Mouse (Mus musculus): ENCODE measurements around the gene Asap2.

The Asap2 gene

GRCm38 (mm10) chr12:21209273-21209672 lies 219.0 kb downstream of the Asap2 start:
- DNase-seq (ENCODE audit: low spot score): no peak

GRCm38 (mm10) chr12:21212876-21213275 lies 222.6 kb downstream of the Asap2 start:
- DNase-seq (ENCODE audit: low spot score): no peak

GRCm38 (mm10) chr12:21214551-21215165 lies 224.4 kb downstream of the Asap2 start:
- DNase-seq (ENCODE audit: low spot score): no peak

GRCm38 (mm10) chr12:21217776-21218444 lies 227.7 kb downstream of the Asap2 start:
- no peak for DNase-seq (ENCODE audit: low spot score)

GRCm38 (mm10) chr12:21220596-21220995 lies 230.3 kb downstream of the Asap2 start:
- DNase-seq (ENCODE audit: low spot score): no peak

- no peak for DNase-seq (ENCODE audit: low spot score)
These were observed 233.7 kb downstream of the Asap2 start for GRCm38 (mm10) chr12:21223923-21224322.

- DNase-seq (ENCODE audit: low spot score): no peak
These were observed 235.1 kb downstream of the Asap2 start for GRCm38 (mm10) chr12:21225358-21225757.

- DNase-seq (ENCODE audit: low spot score): no peak
These were observed 236.1 kb downstream of the Asap2 start for GRCm38 (mm10) chr12:21226316-21226715.

GRCm38 (mm10) chr12:21227076-21227980 lies 237.1 kb downstream of the Asap2 start:
- peak; percentile 35 for DNase-seq (ENCODE audit: low spot score)

- DNase-seq (ENCODE audit: low spot score): no peak
These were observed 238.4 kb downstream of the Asap2 start for GRCm38 (mm10) chr12:21228650-21229049.

GRCm38 (mm10) chr12:21229076-21229918 lies 239.0 kb downstream of the Asap2 start:
- peak; percentile 32 for DNase-seq (ENCODE audit: low spot score)

- DNase-seq (ENCODE audit: low spot score): no peak
These were observed 243.5 kb downstream of the Asap2 start for GRCm38 (mm10) chr12:21233727-21234126.

GRCm38 (mm10) chr12:21234560-21234959 lies 244.3 kb downstream of the Asap2 start:
- no peak for DNase-seq (ENCODE audit: low spot score)

GRCm38 (mm10) chr12:21241965-21242364 lies 251.7 kb downstream of the Asap2 start:
- no peak for DNase-seq (ENCODE audit: low spot score)

GRCm38 (mm10) chr12:21244375-21244960 lies 254.2 kb downstream of the Asap2 start:
- DNase-seq (ENCODE audit: low spot score): no peak

GRCm38 (mm10) chr12:21247711-21248392 lies 257.6 kb downstream of the Asap2 start:
- DNase-seq (ENCODE audit: low spot score): no peak

- peak; percentile 31 for DNase-seq (ENCODE audit: low spot score)
These were observed 270.4 kb downstream of the Asap2 start for GRCm38 (mm10) chr12:21260494-21261256.

- no peak for DNase-seq (ENCODE audit: low spot score)
These were observed 271.3 kb downstream of the Asap2 start for GRCm38 (mm10) chr12:21261521-21261920.

- DNase-seq (ENCODE audit: low spot score): peak; percentile 36
These were observed 273.0 kb downstream of the Asap2 start for GRCm38 (mm10) chr12:21263256-21263655.

- DNase-seq (ENCODE audit: low spot score): no peak
These were observed 274.0 kb downstream of the Asap2 start for GRCm38 (mm10) chr12:21264241-21264640.
